Mouse (Mus musculus): ENCODE data around the gene Tmem220.

- TF ChIP-seq CTCF (IDR thresholded peaks at IDR 0.05; ENCODE audit: extremely low read depth, insufficient read depth, insufficient read length, insufficient replicate concordance) (no peak), POLR2A (IDR thresholded peaks at IDR 0.05; ENCODE audit: low read depth, low read length) (no peak)
Observed at GRCm38 (mm10) chr11:67022354-67023115, 2.4 kb upstream of the Tmem220 start.

All from spleen, adult 2 months (tissue).